8 mouse cellular contexts compared by ENCODE assay signal in the genomic region with DNA sequence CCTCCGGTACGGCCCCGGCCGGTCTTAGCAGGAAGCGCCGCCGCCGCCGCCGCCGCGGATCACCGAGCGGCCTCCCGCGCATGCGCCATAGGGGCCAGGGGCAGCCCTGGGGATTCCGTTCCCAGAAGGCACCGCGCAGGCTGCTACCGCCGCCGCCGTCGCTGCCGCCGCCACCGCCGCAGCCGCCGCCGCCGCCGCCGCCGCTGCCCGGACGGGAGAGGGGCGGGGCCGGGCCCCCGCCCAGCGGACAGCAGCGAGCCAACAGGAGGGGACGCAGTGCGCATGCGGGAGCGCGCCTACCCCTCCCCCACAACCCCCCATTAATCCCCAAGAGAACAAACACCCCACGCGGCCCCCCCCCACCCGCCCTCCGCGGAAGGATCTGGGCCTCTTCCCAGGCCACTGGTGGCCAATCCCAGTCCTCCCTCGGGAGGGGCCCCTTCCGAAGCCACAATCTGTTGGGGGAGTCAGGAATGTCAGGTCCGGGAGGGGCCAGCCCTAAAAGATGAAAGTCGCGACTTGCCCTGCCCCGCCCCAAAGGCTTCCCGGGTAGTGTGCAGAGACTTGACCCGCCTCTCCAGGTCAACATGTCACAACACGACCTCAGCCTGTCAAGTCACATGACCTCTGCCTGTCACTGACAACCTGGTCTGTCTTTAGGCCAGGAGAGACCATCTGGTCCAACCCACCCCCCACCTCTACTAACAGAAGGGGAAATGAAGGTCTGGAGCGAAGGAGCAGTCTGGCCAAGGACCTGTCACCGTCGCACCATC. TPM values are rescaled to one million over a fixed set of nuclear protein-coding genes. Genes with fewer than 3 reads are reported as not detected.
DNase-seq lines count a peak whose midpoint lies in the region; ATAC-seq and TF ChIP-seq lines count a peak whose summit lies in the region.

Mbd6 (minus strand) TSS at position 219 of the 773 bp plus-strand sequence.

- H3K9me3 ChIP-seq in embryonic facial prominence, embryonic 15.5 days (replicated peaks): no peaks in the 10 kb centered on the region
- no peaks in the 10 kb centered on the region for H3K9me3 ChIP-seq in kidney, embryonic 14.5 days (ENCODE audit: control insufficient read depth, low read length)

- peak within 1 kb of the TSS; percentile 82 for H3ac ChIP-seq in myocyte (ENCODE audit: control insufficient read depth, insufficient read length)

- no peaks in the 10 kb centered on the region; the same call in 1 of the 2 replicates for H3K4me1 ChIP-seq in bone marrow, adult 2 months (ENCODE audit: control insufficient read depth, insufficient read depth, low read length)
- H3K4me1 ChIP-seq in embryonic facial prominence, embryonic 15.5 days: peaks cover 68% of the 10 kb centered on the region
- peaks cover 39% of the 10 kb centered on the region for H3K4me1 ChIP-seq in kidney, embryonic 14.5 days (ENCODE audit: control insufficient read depth, insufficient read depth, low read length)
- H3K4me1 ChIP-seq in liver, adult 2 months (ENCODE audit: control insufficient read depth, insufficient read depth, low read length): peaks cover 25% of the 10 kb centered on the region

- TF ChIP-seq CTCF in bone marrow, adult 2 months (IDR thresholded peaks at IDR 0.05; ENCODE audit: control insufficient read depth, insufficient read depth, low read length): no peak
- no peak for TF ChIP-seq CTCF in liver, adult 2 months (IDR thresholded peaks at IDR 0.05; ENCODE audit: low read depth, low read length)

- peak; percentile 53 for TF ChIP-seq POLR2A in bone marrow, adult 2 months (IDR thresholded peaks at IDR 0.05; ENCODE audit: borderline replicate concordance, control insufficient read depth, low read depth, low read length)
- TF ChIP-seq POLR2A in liver, adult 2 months (IDR thresholded peaks at IDR 0.05; ENCODE audit: extremely low read depth, insufficient read depth, low read length): no peak
- TF ChIP-seq POLR2A in myocyte (IDR thresholded peaks at IDR 0.05; ENCODE audit: insufficient read length, low read depth): peak; percentile 69

- peak; percentile 18 for ATAC-seq in embryonic facial prominence, embryonic 15.5 days (ENCODE audit: insufficient number of reproducible peaks, low FRiP score, low TSS enrichment, low read depth)
- peak; percentile 18 for ATAC-seq in kidney, embryonic 14.5 days (ENCODE audit: low FRiP score, low TSS enrichment)

- peak; percentile 99 for DNase-seq in 416B (ENCODE audit: low read depth)
- DNase-seq in heart, adult 9 months (ENCODE audit: low spot score in 2 of 2): peak; percentile 92 to 93
- DNase-seq in liver, adult 2 months (ENCODE audit: extremely low read depth, low read depth, low spot score): peak; percentile 95
- DNase-seq in splenic B cell, adult 2 months (ENCODE audit: low read depth, low spot score): peak; percentile 95

- peaks cover 47% of the 10 kb centered on the region for H3K36me3 ChIP-seq in embryonic facial prominence, embryonic 15.5 days
- peaks cover 43% of the 10 kb centered on the region for H3K36me3 ChIP-seq in kidney, embryonic 14.5 days (ENCODE audit: control insufficient read depth, insufficient read depth, low read length)
- peaks cover 9% of the 10 kb centered on the region for H3K36me3 ChIP-seq in liver, adult 2 months (ENCODE audit: control insufficient read depth, insufficient read depth, low read length)
- H3K36me3 ChIP-seq in myocyte (ENCODE audit: control insufficient read depth, insufficient read depth): peaks cover 27% of the 10 kb centered on the region
- H3K36me3 ChIP-seq in splenic B cell, adult 2 months (ENCODE audit: control insufficient read depth, insufficient read depth, low read length, poor library complexity, severe bottlenecking): peaks cover 4% of the 10 kb centered on the region

- peak within 1 kb of the TSS; percentile 78 for H3K27ac ChIP-seq in bone marrow, adult 2 months (ENCODE audit: control insufficient read depth, insufficient read depth, low read depth, low read length, poor library complexity)
- H3K27ac ChIP-seq in embryonic facial prominence, embryonic 15.5 days (replicated peaks): peak within 1 kb of the TSS; percentile 100
- peak within 1 kb of the TSS; percentile 98 for H3K27ac ChIP-seq in kidney, embryonic 14.5 days (ENCODE audit: low read depth, low read length)
- H3K27ac ChIP-seq in liver, adult 2 months (replicated peaks; ENCODE audit: insufficient read depth, low read depth, low read length): peak within 1 kb of the TSS; percentile 96

- peak within 1 kb of the TSS; percentile 65 for H3K9ac ChIP-seq in embryonic facial prominence, embryonic 15.5 days
- H3K9ac ChIP-seq in kidney, embryonic 14.5 days (ENCODE audit: low read depth, low read length): peak within 1 kb of the TSS; percentile 83
- H3K9ac ChIP-seq in liver, adult 2 months (ENCODE audit: low read depth, low read length): peak within 1 kb of the TSS; percentile 86

- peaks cover 19% of the 10 kb centered on the region; the same call in 1 of the 2 replicates for H3K79me2 ChIP-seq in liver, adult 2 months (ENCODE audit: control insufficient read depth, insufficient read depth, low read length)
- peaks cover 60% of the 10 kb centered on the region for H3K79me2 ChIP-seq in myocyte (ENCODE audit: control insufficient read depth, insufficient read depth)

- peak within 1 kb of the TSS; percentile 87 for H3K4me3 ChIP-seq in bone marrow, adult 2 months (replicated peaks; ENCODE audit: control insufficient read depth, low read depth, low read length)
- peak within 1 kb of the TSS; percentile 71 for H3K4me3 ChIP-seq in embryonic facial prominence, embryonic 15.5 days (replicated peaks)
- H3K4me3 ChIP-seq in kidney, embryonic 14.5 days (ENCODE audit: low read length): peak within 1 kb of the TSS; percentile 62
- H3K4me3 ChIP-seq in liver, adult 2 months (ENCODE audit: insufficient read depth, low read depth, low read length): peak within 1 kb of the TSS; percentile 80
- peak within 1 kb of the TSS; percentile 100 for H3K4me3 ChIP-seq in myocyte

- no peaks in the 10 kb centered on the region for H3K27me3 ChIP-seq in embryonic facial prominence, embryonic 15.5 days
- H3K27me3 ChIP-seq in kidney, embryonic 14.5 days (ENCODE audit: control insufficient read depth, insufficient read depth, low read length): no peaks in the 10 kb centered on the region
- H3K27me3 ChIP-seq in liver, adult 2 months (ENCODE audit: control insufficient read depth, insufficient read depth, low read length): no peaks in the 10 kb centered on the region
- H3K27me3 ChIP-seq in myocyte (ENCODE audit: control insufficient read depth, insufficient read depth, insufficient read length): no peaks in the 10 kb centered on the region
- no peaks in the 10 kb centered on the region for H3K27me3 ChIP-seq in splenic B cell, adult 2 months (ENCODE audit: control insufficient read depth, insufficient read depth, low read length, poor library complexity, severe bottlenecking)

- under 1% methylated on average over 63 of the region's 65 CpGs for WGBS in bone marrow, adult 2 months
- 1% methylated on average over 29 of the region's 65 CpGs for WGBS in embryonic facial prominence, embryonic 15.5 days
- WGBS in kidney, embryonic 14.5 days: under 1% methylated on average over 23 of the region's 65 CpGs
- 0% methylated on average over 55 of the region's 65 CpGs for WGBS in liver, adult 2 months

- peak within 1 kb of the TSS; percentile 84 for H3K4me2 ChIP-seq in embryonic facial prominence, embryonic 15.5 days (replicated peaks)
- H3K4me2 ChIP-seq in kidney, embryonic 14.5 days (replicated peaks; ENCODE audit: low read depth, low read length): peak within 1 kb of the TSS; percentile 90
- H3K4me2 ChIP-seq in myocyte (ENCODE audit: low read depth): peak within 1 kb of the TSS; percentile 88

TF ChIP-seq in myocyte, 11 proteins besides CTCF, POLR2A, EP300 and RAD21:
- TF ChIP-seq TCF3 (IDR thresholded peaks at IDR 0.05; ENCODE audit: insufficient read length, low read depth) (no peak), MYOG (IDR thresholded peaks at IDR 0.05; ENCODE audit: control insufficient read depth in 1 of 3, insufficient read depth in 1 of 3, insufficient read length in 2 of 3, low read depth in 2 of 3) (no peak), SRF (IDR thresholded peaks at IDR 0.05; ENCODE audit: control insufficient read depth, insufficient read length, low read depth) (no peak), MAX (IDR thresholded peaks at IDR 0.05; ENCODE audit: low read depth) (no peak), MYOD1 (IDR thresholded peaks at IDR 0.05; ENCODE audit: control insufficient read depth in 1 of 3, insufficient read length in 2 of 3, low read depth in 2 of 3) (peak in 1 of 3 experiments; percentile 50), POLR2AphosphoS2 (IDR thresholded peaks at IDR 0.05; ENCODE audit: insufficient read length, low read depth) (peak; percentile 86), REST (IDR thresholded peaks at IDR 0.05; ENCODE audit: insufficient read depth, insufficient read length) (no peak), USF1 (IDR thresholded peaks at IDR 0.05; ENCODE audit: low read depth) (peak; percentile 90), TCF12 (IDR thresholded peaks at IDR 0.05; ENCODE audit: insufficient read depth, poor library complexity, severe bottlenecking) (no peak), CEBPB (IDR thresholded peaks at IDR 0.05; ENCODE audit: insufficient read depth, poor library complexity, severe bottlenecking) (no peak), E2F4 (IDR thresholded peaks at IDR 0.05; ENCODE audit: insufficient read depth) (no peak)

RNA-seq across cellular contexts. Expression of gene Mbd6, which starts in this region (rescaled TPM):
- 75.9 and 131 TPM in 2 replicates for polyA plus RNA-seq in bone marrow, adult 2 months (2011; ENCODE audit: insufficient read depth, insufficient read length, low replicate concordance, missing spikeins)
- 19.6 and 20.8 TPM in 2 replicates for polyA plus RNA-seq in embryonic facial prominence, embryonic 15.5 days (2015; fragmentation: Nextera tagmentation; extraction: Ambion mirVana)
- 16.2 and 22.3 TPM in 2 replicates for polyA plus RNA-seq in kidney, embryonic 14.5 days (2014; fragmentation: Nextera tagmentation; extraction: Ambion mirVana)
- total RNA-seq in liver, adult 2 months (2014; rRNA removed): 1.0 and 2.6 TPM in 2 replicates
- polyA plus RNA-seq in liver, adult 2 months (2012; rRNA removed): 14.4 and 19.2 TPM in 2 replicates
- 24.7 TPM for polyA plus RNA-seq in myocyte (2012; fragmentation: generic; extraction: Trizol)

Comparison
In these comparisons a context has a peak if more than half of its experiments do, and no peak if none do; other contexts are left out.
1. Peak in every context shown above with its lines: DNase-seq, ATAC-seq, H3K4me3 ChIP-seq and H3K27ac ChIP-seq.